Mouse (Mus musculus) forebrain, embryonic 16.5 days (tissue): ENCODE results near the gene Traf3. TPM values are rescaled to one million over a fixed set of nuclear protein-coding genes. Genes with fewer than 3 reads are reported as not detected.
A peak's percentile ranks its signal among the peaks of the same experiment; 100 is the strongest.

Source experiments
- ATAC-seq: fragments of 200-750 bp; cut with Nextera tagmentation; 2 replicates; pipeline ENCODE4 v1.8.0; 2017; ENCODE audit warnings: mild to moderate bottlenecking, moderate library complexity
- H3K27ac ChIP-seq: fragments of 300-500 bp; sonication (generic); 2 replicates; pipeline ENCODE4 v1.5.1; 2014; ENCODE audit warnings: low read length, control low read depth
- H3K27me3 ChIP-seq: fragments of 300-500 bp; sonication (generic); replicated peaks from 2 replicates; pipeline ENCODE4 v1.6.1; 2014; ENCODE audit warnings: low read length; ENCODE audit not compliant: control insufficient read depth, insufficient read depth
- H3K36me3 ChIP-seq: fragments of 300-500 bp; sonication (generic); 2 replicates; pipeline ENCODE4 v1.6.1; 2014; ENCODE audit not compliant: control insufficient read depth, insufficient read depth
- H3K4me1 ChIP-seq: fragments of 300-500 bp; sonication (generic); replicated peaks from 2 replicates; pipeline ENCODE4 v1.6.1; 2014; ENCODE audit warnings: low read length; ENCODE audit not compliant: control insufficient read depth, insufficient read depth
- H3K4me2 ChIP-seq: fragments of 300-500 bp; sonication (generic); 2 replicates; pipeline ENCODE4 v1.6.1; 2014; ENCODE audit warnings: mild to moderate bottlenecking, low read length, control low read depth
- H3K4me3 ChIP-seq: fragments of 300-500 bp; sonication (generic); replicated peaks from 2 replicates; pipeline ENCODE4 v1.5.1; 2014; ENCODE audit warnings: mild to moderate bottlenecking, low read length, control low read depth
- H3K9ac ChIP-seq: fragments of 300-500 bp; sonication (generic); replicated peaks from 2 replicates; pipeline ENCODE4 v1.6.1; 2014; ENCODE audit warnings: low read depth, low read length, control low read depth
- H3K9me3 ChIP-seq: fragments of 300-500 bp; sonication (generic); 2 replicates; pipeline ENCODE4 v1.6.1; 2016; ENCODE audit warnings: low read length; ENCODE audit not compliant: control insufficient read depth
- WGBS: fragments of 180-500 bp; shearing (Covaris S2); extraction: QIAGEN DNeasy Blood & Tissue Kit; methylation state at CpG from one replicate; pipeline ENCODE4 v1.1.7; 2014; 5-methylcytosine and 5-hydroxymethylcytosine counted together
- polyA plus RNA-seq: library from polyadenylated mRNA; unstranded; fragments of >200 nt; fragmentation: Nextera tagmentation; extraction: Ambion mirVana; gene quantifications from 2 replicates; pipeline ENCODE4 v1.2.1, GENCODE M21; 2015

Gene Traf3
- polyA plus RNA-seq, 1 experiment from 2014 or later = 15.8 TPM

DNA sequence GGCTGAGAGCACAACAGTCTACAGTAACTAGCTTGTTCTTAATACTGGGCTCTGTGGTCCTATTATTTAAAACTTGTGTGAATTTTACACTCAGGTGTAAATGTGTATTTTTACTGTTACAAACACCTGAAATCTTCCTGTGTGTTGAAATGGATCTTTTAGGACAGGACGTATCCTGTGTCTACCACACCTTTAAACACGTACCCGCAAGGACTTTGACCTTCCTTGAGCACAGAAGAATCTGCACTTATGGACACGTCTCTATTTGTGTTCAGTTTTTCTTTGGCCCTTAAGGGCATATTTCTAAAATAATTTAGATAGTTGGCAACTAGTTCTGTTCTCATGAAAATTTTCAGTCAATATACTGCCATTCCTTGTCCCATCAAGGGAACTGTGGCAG is 22.1 kb downstream of the Traf3 start:
- Histone ChIP-seq H3K4me1 (peaks cover 5% of the 10 kb centered on the region; the same call in 1 of the 2 replicates), H3K27me3 (no peaks in the 10 kb centered on the region), H3K36me3 (no peaks in the 10 kb centered on the region), H3K4me3 (no peak overlapping the region), H3K4me2 (no peak overlapping the region), H3K27ac (no peak overlapping the region), H3K9ac (no peak overlapping the region), H3K9me3 (no peaks in the 10 kb centered on the region)
- ATAC-seq = no peak
- 94% methylated on average over 4 of the region's 4 CpGs for WGBS

DNA sequence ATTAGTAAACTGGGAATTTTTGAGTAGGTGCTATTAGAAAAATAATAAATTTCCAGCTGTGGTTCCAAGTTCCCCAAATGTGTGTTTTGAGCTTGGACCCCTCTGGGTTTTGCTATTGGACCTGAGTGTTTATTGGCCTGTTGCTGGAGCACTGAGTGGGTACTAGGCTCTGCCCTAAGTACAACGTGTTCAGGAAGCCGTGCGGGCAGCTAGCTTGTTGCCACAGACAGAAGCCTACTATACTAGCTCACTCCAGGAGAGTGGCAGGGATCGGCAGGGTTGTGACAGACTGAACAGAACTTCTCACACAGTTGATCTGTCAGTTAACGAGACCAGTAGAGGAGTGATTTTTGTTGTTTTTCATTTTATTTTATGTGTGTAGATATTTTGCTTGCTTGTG is 24.2 kb downstream of the Traf3 start:
- Histone ChIP-seq H3K4me1 (peaks cover 12% of the 10 kb centered on the region; the same call in 1 of the 2 replicates), H3K27me3 (no peaks in the 10 kb centered on the region), H3K9me3 (no peaks in the 10 kb centered on the region), H3K36me3 (no peaks in the 10 kb centered on the region), H3K4me3 (no peak overlapping the region), H3K4me2 (no peak overlapping the region), H3K27ac (no peak overlapping the region), H3K9ac (no peak overlapping the region)
- no peak for ATAC-seq
- 78% methylated on average over 5 of the region's 5 CpGs for WGBS

DNA sequence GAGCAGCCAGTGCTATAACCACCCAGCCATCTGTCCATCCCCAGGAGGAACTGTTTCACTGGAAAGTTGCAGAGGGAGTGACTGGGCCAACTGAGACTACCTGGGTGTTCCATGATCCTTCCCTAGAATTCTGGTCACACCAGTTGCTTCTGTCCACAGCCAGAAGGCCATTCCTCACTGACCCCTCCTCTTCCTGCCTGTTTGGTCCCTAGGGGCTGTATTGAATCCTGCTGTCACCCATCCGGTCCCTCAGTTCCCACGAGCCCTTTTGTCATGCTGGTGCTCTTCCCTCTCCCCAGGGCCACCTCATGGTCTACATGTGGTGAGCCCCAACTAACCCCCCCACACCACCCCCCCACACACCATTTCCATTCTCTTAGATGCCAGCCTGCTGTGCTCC is 24.7 kb downstream of the Traf3 start:
- 72% methylated on average over 2 of the region's 2 CpGs for WGBS
- Histone ChIP-seq H3K27ac (no peak overlapping the region), H3K27me3 (no peaks in the 10 kb centered on the region), H3K9ac (no peak overlapping the region), H3K36me3 (no peaks in the 10 kb centered on the region), H3K4me3 (no peak overlapping the region), H3K9me3 (no peaks in the 10 kb centered on the region), H3K4me1 (peaks cover 10% of the 10 kb centered on the region; the same call in 1 of the 2 replicates), H3K4me2 (no peak overlapping the region)
- no peak for ATAC-seq

DNA sequence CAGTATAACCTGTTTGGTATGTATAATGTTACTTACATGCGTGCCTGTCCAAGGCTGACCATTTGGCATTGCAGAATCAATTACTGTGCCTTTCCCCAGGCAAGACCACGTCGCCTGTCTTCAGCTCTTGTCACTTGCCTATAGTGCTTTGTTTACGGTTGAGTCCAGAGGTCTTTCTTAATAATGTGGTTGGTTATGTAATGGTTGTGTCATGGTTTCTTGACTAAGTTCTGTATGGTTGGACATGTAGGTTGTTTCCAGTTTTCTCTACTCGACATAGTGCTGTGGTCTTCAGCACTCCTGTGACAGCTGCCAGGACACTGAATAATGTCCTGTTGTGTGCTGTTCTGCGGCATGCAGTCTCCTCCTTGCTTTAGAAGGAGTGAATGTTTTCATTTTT is 26.6 kb downstream of the Traf3 start:
- H3K4me3 ChIP-seq = no peak overlapping the region
- H3K9ac ChIP-seq = no peak overlapping the region
- ATAC-seq = no peak
- H3K36me3 ChIP-seq = no peaks in the 10 kb centered on the region
- no peak overlapping the region for H3K27ac ChIP-seq
- 78% methylated on average over 6 of the region's 6 CpGs for WGBS
- peaks cover 10% of the 10 kb centered on the region; the same call in 1 of the 2 replicates for H3K4me1 ChIP-seq
- no peak overlapping the region for H3K4me2 ChIP-seq
- H3K9me3 ChIP-seq = no peaks in the 10 kb centered on the region
- no peaks in the 10 kb centered on the region for H3K27me3 ChIP-seq

DNA sequence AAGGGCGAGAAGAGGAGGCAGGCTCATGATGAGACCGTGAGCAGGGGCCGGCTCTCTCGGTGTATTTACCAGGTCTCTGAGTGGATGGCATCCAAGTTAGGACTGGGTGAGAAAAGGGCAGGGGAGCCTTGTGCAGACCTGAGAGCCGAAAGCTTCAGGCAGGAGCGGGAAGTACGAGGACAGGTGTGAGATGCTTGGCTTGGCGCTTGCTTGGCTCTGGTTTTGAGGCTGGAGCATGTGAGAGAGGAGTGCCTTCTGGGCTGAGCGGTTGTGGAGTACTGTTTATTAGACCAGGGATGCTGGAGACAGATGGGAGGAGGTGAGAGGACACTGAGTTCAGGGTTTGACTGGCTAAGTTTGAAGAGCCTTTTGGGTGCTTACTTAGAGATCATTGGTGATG is 27.2 kb downstream of the Traf3 start:
- H3K9me3 ChIP-seq = no peaks in the 10 kb centered on the region
- H3K4me1 ChIP-seq = peaks cover 10% of the 10 kb centered on the region; the same call in 1 of the 2 replicates
- H3K36me3 ChIP-seq = no peaks in the 10 kb centered on the region
- H3K4me2 ChIP-seq = no peak overlapping the region
- H3K9ac ChIP-seq = no peak overlapping the region
- WGBS = 58% methylated on average over 9 of the region's 9 CpGs
- H3K27ac ChIP-seq = no peak overlapping the region
- no peaks in the 10 kb centered on the region for H3K27me3 ChIP-seq
- no peak for ATAC-seq
- no peak overlapping the region for H3K4me3 ChIP-seq

DNA sequence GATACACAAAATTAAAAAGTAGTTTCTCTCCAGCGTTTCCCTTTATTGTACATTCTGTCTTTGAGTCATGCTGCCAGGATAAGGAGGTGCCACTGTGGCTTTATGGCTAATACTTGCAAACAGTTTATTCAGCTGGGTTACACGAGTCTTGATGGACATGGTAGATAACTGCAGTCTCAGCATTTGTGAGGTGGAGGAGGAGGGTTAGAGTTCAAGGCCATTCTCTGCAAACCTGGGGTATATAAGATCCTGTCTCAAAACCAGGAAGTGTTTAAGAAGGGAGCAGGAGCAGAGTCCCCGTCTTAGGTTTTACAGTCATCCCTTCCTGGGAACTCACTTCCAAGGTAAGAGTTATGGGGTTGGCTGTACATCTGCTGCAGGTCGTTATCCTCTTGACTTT is 30.4 kb downstream of the Traf3 start:
- no peak overlapping the region for H3K4me2 ChIP-seq
- no peaks in the 10 kb centered on the region for H3K36me3 ChIP-seq
- no peak for ATAC-seq
- no peak overlapping the region for H3K27ac ChIP-seq
- 89% methylated on average over 4 of the region's 4 CpGs for WGBS
- H3K9ac ChIP-seq = no peak overlapping the region
- H3K4me1 ChIP-seq = peaks cover 10% of the 10 kb centered on the region; the same call in 1 of the 2 replicates
- no peaks in the 10 kb centered on the region for H3K27me3 ChIP-seq
- H3K9me3 ChIP-seq = no peaks in the 10 kb centered on the region
- H3K4me3 ChIP-seq = no peak overlapping the region

DNA sequence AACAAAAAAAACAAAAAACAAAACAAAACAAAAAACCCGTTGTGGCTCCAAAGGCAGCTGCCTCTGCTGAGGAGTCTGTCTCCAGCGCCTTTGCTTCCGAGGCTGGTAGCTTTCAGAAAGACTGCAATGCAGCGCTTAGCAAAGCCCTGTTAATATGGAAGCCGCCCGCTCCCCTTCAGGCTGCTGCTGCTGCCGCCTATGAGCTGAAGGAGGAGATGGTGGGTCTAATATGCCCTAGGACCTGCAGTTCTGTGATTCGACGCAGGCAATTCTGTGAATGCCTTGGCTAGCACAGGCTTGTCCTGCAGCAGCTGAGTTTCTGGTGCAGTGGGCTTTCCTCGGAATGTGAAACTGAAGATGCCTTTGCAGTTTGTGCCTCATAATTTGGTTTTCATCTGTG is 36.9 kb downstream of the Traf3 start:
- Histone ChIP-seq H3K9ac (no peak overlapping the region), H3K4me3 (no peak overlapping the region), H3K9me3 (no peaks in the 10 kb centered on the region), H3K4me2 (no peak overlapping the region), H3K36me3 (no peaks in the 10 kb centered on the region), H3K27me3 (no peaks in the 10 kb centered on the region), H3K4me1 (peaks cover 12% of the 10 kb centered on the region), H3K27ac (0 out of 2 replicates have a peak overlapping the region, but pooled peaks have one; percentile 42)
- 61% methylated on average over 10 of the region's 10 CpGs for WGBS
- ATAC-seq = no peak

DNA sequence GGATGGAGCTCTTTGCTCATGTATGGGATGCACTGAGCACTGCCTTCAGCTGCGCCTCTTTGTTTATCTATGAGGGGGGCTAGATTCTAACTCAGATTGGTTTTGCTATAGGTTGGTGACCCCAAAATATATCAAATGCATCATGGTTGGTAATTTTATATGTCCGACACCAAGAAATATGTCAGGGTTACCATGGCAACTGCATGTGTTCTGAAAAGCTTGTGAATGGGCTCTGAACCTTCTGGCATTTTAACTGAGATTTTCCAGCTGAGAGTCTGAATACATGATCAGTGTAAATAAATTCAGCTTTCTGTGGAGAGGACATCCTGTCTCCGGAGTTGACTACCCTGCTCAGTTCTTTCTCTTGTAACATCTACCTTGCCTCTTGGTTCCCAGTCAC is 37.8 kb downstream of the Traf3 start:
- no peaks in the 10 kb centered on the region for H3K36me3 ChIP-seq
- H3K9me3 ChIP-seq = no peaks in the 10 kb centered on the region
- peaks cover 12% of the 10 kb centered on the region for H3K4me1 ChIP-seq
- peak overlapping the region; percentile 52 for H3K27ac ChIP-seq
- no peak overlapping the region for H3K9ac ChIP-seq
- H3K4me3 ChIP-seq = no peak overlapping the region
- no peaks in the 10 kb centered on the region for H3K27me3 ChIP-seq
- H3K4me2 ChIP-seq = no peak overlapping the region
- WGBS = 47% methylated on average over 3 of the region's 3 CpGs
- no peak for ATAC-seq

DNA sequence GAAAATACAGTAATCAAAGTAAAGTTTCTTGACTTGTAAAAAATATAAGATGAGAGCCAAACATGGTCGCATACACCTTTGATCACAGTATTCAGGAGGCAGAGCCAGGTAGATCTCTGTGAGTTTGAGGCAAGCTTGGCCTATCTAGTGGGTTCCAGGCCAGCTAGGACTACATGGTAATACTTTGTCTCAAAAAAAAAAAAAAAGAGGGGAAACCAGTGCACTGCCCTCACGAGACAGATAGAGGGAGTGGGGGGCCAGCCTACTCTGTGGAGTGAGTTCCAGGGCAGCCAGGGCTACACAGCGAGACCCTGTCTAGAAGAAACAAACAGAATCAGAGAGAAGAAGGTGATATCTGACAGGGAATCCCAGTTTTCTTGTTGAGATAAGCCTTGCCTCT is 41.5 kb downstream of the Traf3 start:
- no peak overlapping the region for H3K27ac ChIP-seq
- no peak overlapping the region for H3K4me2 ChIP-seq
- 86% methylated on average over 3 of the region's 3 CpGs for WGBS
- peaks cover 12% of the 10 kb centered on the region for H3K4me1 ChIP-seq
- H3K4me3 ChIP-seq = no peak overlapping the region
- ATAC-seq = no peak
- no peaks in the 10 kb centered on the region for H3K9me3 ChIP-seq
- no peaks in the 10 kb centered on the region for H3K36me3 ChIP-seq
- H3K27me3 ChIP-seq = no peaks in the 10 kb centered on the region
- no peak overlapping the region for H3K9ac ChIP-seq

DNA sequence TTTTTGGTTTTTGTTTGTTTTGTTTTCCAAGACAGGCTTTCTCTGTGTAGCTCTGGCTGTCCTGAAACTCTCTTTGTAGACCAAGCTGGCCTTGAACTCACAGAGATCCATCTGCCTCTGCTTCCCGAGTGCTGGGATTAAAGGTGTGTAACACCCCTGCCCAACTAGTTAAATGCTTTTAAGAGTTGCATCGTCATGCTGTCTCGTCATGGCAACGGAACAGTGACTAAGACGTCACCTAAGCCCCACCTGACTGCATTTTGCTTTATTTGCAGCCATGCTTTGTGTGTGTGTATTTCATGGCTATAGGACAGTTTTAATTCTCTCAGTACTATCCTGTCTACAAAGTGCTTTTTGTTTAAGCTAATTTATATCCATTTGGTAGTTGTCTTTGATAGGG is 45.6 kb downstream of the Traf3 start:
- H3K9me3 ChIP-seq = no peaks in the 10 kb centered on the region
- H3K4me1 ChIP-seq = no peaks in the 10 kb centered on the region
- no peak overlapping the region for H3K4me2 ChIP-seq
- H3K27ac ChIP-seq = no peak overlapping the region
- H3K36me3 ChIP-seq = no peaks in the 10 kb centered on the region
- H3K4me3 ChIP-seq = no peak overlapping the region
- ATAC-seq = no peak
- no peak overlapping the region for H3K9ac ChIP-seq
- H3K27me3 ChIP-seq = no peaks in the 10 kb centered on the region
- 69% methylated on average over 5 of the region's 5 CpGs for WGBS
